Mouse (Mus musculus) myocyte (in vitro differentiated cells): ENCODE measurements around the gene Coasy.

Experiments used
- CEBPB ChIP-seq: IDR thresholded peaks from 2 replicates; pipeline ENCODE4 v1.6.1; 2011; ENCODE audit warnings: mild to moderate bottlenecking, moderate library complexity; ENCODE audit not compliant: poor library complexity, insufficient read depth, severe bottlenecking
- MAX ChIP-seq: IDR thresholded peaks from one replicate; pipeline ENCODE4 v1.6.1; 2011; ENCODE audit warnings: low read depth, mild to moderate bottlenecking, control low read depth
- MYOD1 ChIP-seq, 3 experiments: IDR thresholded peaks; one replicate each; pipeline ENCODE4 v1.6.1; 2011; ENCODE audit warnings: control low read depth in 2 of 3, low read depth in 2 of 3, mild to moderate bottlenecking in 2 of 3, moderate library complexity in 1 of 3; ENCODE audit not compliant: insufficient read length in 2 of 3, control insufficient read depth in 1 of 3
- POLR2AphosphoS2 ChIP-seq: IDR thresholded peaks from one replicate; pipeline ENCODE4 v1.6.1; 2011; ENCODE audit warnings: low read depth, control low read depth; ENCODE audit not compliant: insufficient read length

DNA sequence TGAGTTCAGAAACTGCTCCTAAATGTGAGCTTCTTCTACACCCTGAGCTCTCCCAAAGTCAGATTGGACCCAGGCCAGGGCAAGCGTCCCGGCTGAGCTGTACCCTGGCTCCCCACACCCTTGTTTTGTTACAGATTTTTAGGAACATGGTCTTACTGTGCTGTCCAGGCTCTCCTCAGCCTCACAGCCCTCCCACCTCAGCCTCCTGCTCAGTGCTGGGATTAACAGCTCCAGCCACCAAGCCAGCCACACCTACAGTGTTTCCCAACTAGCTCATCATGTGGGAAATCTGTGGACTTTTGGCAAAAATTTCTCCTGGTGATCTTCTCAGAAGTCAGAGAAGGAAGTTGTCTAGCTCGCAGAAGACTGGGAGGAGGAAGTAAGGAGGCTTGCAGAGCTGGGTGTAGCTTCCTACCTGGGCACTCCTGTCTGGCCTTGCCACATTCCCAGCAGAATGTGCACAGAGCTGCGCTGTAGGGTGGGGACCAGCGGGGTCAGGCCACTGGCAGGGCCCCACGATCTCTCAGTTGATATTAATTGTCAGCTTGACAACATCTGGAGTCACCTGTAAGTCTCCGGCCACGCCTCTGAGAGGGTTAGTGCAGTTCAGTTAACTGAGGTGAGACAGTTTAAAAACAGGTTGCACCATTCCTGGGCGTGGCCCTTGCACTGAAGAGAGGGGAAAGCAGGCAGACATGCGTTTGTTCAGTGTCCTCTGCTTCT lies 29.5 kb upstream of the Coasy start:
- TF ChIP-seq POLR2AphosphoS2 (no peak), MAX (no peak), MYOD1 (IDR thresholded peaks at IDR 0.05; ENCODE audit: control insufficient read depth in 1 of 3, insufficient read length in 2 of 3, low read depth in 2 of 3) (no peak), CEBPB (no peak)
